Mouse (Mus musculus) gastrocnemius, postnatal 10 days (tissue): ENCODE data around the gene Col18a1. TPM values are rescaled to one million over a fixed set of nuclear protein-coding genes. Genes with fewer than 3 reads are reported as not detected.

Experiments used
- DNase-seq: peaks from one replicate; pipeline ENCODE4 v3.0.0; 2021; ENCODE audit warnings: mixed read lengths
- total RNA-seq, 2 experiments: library from RNA; stranded (reverse); gene quantifications; 2 replicates each; pipeline ENCODE4 v1.2.3; 2021

Gene Col18a1
- total RNA-seq, 2 experiments from 2014 or later: 34.6 to 45.0 TPM

- DNase-seq: no peak
These were observed 56.3 kb downstream of the Col18a1 start for GRCm38 (mm10) chr10:77110010-77110409.

DNA sequence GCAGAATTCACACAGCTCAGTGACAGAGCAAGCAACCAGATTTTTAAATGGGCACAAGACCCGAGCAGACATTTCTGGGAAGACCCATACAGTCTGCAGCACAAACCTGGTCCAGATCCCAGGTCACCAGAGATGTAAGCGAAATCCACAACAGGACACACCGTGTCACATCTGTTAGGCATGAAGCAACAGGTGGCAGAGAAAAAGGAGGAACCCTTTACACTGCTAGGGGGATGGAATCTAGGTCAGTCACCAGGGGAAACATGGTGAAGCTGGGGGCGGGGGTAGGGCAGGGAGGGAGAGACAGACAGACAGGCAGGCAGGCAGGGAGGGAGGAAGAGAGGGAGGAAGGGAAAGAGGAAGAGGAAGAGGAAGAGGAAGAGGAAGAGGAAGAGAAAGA is 58.2 kb downstream of the Col18a1 start:
- DNase-seq: no peak

DNA sequence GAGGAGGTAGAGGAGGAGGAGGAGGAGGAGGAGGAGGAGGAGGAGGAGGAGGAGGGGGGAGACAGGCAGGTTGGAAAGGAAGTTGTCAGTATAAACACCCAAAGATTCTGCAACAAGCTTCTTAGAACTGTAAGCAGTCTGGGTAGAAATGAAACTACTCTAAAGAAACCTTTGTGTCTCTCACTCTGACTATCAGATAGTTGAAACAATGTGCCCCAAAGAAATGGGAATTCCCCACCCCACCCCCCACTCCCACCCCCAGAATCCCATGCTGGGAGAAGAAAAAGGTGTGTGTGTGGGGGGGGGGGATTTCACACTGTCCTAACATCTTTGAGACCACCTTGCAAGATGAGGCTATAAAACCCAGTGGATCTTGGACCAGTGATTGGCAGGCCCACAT is 62.0 kb downstream of the Col18a1 start:
- no peak for DNase-seq

- DNase-seq: no peak
These were observed 62.7 kb downstream of the Col18a1 start for GRCm38 (mm10) chr10:77103689-77104088.

GRCm38 (mm10) chr10:77099777-77100176 is 66.6 kb downstream of the Col18a1 start:
- DNase-seq: no peak

GRCm38 (mm10) chr10:77098619-77099018 is 67.7 kb downstream of the Col18a1 start:
- no peak for DNase-seq

DNA sequence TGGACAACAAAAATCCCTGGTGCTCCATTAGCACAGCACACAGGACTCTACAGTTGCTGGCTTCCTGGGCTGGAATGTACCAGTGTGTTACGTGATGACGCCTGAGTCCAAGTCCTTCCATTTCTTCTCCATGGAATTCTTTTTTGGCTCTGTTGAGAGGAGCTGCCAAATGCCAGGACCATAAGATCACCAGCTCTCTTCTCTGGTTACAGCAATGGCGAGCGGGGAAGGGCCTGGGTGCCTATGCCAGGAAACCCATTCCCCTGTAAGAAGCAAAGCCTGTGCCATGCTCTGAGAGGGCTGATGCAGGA is 68.5 kb downstream of the Col18a1 start:
- no peak for DNase-seq

GRCm38 (mm10) chr10:77097006-77097889 is 69.1 kb downstream of the Col18a1 start:
- no peak for DNase-seq

GRCm38 (mm10) chr10:77095666-77096065 is 70.7 kb downstream of the Col18a1 start:
- DNase-seq: no peak

GRCm38 (mm10) chr10:77093817-77094216 is 72.5 kb downstream of the Col18a1 start:
- no peak for DNase-seq

GRCm38 (mm10) chr10:77091538-77092097 is 74.7 kb downstream of the Col18a1 start:
- no peak for DNase-seq

DNA sequence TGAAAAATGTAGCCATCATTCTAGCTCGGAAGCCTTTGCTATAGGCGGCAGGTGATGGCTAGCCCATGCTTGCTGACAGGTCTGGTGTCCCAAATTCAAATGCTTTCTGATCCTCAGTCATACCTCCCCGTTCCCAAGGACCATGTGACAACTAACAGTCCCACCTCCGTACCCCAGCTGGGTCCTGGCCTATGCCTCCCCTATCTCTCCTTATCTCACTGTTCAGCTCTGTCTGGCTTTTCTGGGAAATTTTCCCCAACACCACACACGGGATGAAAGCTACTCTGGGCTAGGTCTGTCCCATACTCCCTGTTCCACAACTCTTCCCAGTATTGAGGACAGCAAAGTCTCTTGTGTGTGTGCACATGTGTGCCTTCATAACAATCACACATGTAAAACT is 76.3 kb downstream of the Col18a1 start:
- DNase-seq: no peak

GRCm38 (mm10) chr10:77089336-77089735 is 77.0 kb downstream of the Col18a1 start:
- DNase-seq: peak; percentile 59

- no peak for DNase-seq
These were observed 81.8 kb downstream of the Col18a1 start for GRCm38 (mm10) chr10:77084568-77084967.

GRCm38 (mm10) chr10:77082921-77083320 is 83.4 kb downstream of the Col18a1 start:
- DNase-seq: no peak

GRCm38 (mm10) chr10:77082453-77082852 is 83.9 kb downstream of the Col18a1 start:
- DNase-seq: peak; percentile 76

DNA sequence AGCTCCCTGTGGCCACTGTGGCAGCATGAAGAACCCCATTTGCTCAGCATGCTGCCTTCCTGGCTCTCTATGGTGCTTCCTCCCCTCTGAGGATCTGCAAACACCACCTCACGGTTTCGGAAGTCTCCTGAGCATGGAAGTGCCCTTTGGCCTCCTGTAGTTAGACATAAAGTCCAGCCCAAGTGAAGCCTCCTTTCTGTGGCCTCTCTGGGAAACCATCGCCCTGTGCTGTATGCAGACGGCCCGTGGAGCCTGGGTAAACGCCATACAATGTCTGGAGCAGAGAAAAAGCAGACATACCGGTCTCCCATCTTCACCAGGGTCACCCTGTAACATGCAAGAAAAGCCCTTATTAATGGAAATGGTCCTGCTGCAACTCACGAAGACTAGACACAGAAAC is 87.4 kb downstream of the Col18a1 start:
- no peak for DNase-seq

- no peak for DNase-seq
These were observed 87.9 kb downstream of the Col18a1 start for GRCm38 (mm10) chr10:77078456-77078855.

- no peak for DNase-seq
These were observed 91.9 kb downstream of the Col18a1 start for GRCm38 (mm10) chr10:77074276-77074974.

DNA sequence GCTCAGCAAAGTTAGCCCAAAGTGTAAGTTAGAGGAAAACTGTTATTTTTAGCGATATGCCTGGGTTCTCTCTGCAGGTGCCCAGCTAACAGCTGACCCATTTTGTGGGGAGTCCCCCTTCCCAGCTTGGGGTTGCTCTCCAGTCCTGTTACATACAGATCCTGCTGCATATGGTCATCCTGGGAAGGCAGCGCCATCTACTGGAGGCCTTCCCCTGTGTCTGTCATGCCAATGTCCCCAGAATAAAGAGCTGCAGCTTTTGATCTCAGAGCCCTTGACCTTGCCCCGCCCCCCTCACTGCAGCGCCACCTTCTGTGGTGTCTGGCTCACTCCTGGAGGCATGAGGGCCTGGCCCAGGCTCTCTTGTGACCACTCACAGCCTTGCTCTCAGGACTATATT is 96.3 kb downstream of the Col18a1 start:
- peak; percentile 60 for DNase-seq

DNA sequence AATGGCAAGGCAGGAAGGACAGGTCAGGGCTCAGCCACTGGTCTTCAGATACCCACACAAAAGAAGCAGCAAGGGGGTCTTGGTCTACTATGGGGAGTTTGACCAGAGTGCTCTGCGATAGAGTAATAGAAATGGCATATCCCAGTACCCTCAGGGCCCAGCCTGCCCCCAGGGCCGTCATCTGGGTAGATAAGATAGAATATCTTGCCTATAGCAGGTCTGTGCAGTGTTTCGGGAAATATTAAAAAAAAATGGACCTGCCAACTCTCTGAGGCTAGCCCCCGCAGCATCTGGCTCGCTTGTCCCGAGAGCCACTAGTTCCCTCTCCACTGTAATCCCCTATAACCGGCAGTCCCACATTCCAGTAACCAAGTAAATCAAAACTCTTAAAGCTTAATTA is 97.9 kb downstream of the Col18a1 start:
- DNase-seq: no peak

DNA sequence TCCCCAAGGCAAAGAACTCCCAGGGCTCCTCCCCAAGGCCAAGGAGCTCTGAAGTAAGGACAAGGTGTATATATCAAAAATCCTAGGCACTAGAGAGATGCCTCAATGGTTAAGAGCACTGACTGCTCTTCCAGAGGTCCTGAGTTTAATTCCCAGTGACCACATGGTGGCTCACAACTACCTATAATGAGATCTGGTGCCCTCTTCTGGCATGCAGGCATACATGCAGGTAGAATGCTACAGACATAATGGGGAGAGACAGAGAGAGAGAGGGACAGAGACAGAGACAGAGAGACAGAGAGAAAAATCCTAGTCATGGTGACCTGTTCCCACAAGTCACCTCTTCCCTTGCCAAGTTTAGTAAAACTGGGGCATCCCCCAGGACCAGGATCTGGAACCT is 101.7 kb downstream of the Col18a1 start:
- no peak for DNase-seq

DNA sequence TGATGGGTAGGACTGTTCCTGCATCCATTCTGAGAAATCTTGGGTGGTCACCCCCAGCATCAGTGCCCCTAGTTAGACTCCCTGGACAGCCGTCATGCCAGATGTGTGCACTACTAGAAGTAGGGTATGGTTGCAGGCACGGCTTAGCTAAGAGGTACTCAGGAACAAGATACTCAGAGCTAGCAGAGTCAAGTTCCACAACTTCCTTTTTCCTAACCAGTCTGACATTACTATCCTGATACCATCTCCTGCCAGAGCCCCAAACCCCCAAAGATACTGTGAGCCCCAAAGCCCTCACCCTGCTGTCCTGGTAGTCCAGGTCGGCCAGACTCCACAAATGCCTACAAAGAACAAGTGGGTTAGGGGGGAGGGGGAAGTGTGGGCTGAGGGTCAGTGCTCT is 102.1 kb downstream of the Col18a1 start:
- DNase-seq: no peak
